Comparison of ENCODE assay signal across 10 mouse cellular contexts in genomic region chr2:6118246-6118645, GRCm38 (mm10). TPM values are rescaled to one million over a fixed set of nuclear protein-coding genes. Genes with fewer than 3 reads are reported as not detected.
DNase-seq lines count a peak whose midpoint lies in the region; ATAC-seq and TF ChIP-seq lines count a peak whose summit lies in the region.
"Had no signal": no experiment of that assay in that cellular context is flagged by ENCODE, and none has a peak within 500 bp of the region (broad histone marks: within the 10 kb centered on the region; RNA-seq: fewer than 3 reads in every experiment).

No protein-coding gene starts in this region.

- no peaks in the 10 kb centered on the region for H3K9me3 ChIP-seq in embryonic facial prominence, embryonic 14.5 days (ENCODE audit: control insufficient read depth, low read length)
- H3K9me3 ChIP-seq in intestine, postnatal 0 days (ENCODE audit: control insufficient read depth), result no peaks in the 10 kb centered on the region
- no peaks in the 10 kb centered on the region for H3K9me3 ChIP-seq in forebrain, embryonic 15.5 days
- H3K9me3 ChIP-seq: G1E; midbrain, embryonic 12.5 days had no signal

- no peak overlapping the region for H3K9ac ChIP-seq in liver, adult 2 months (ENCODE audit: low read depth, low read length)
- H3K9ac ChIP-seq in embryonic facial prominence, embryonic 14.5 days (ENCODE audit: low read depth, low read length), result no peak overlapping the region
- no peak overlapping the region for H3K9ac ChIP-seq in intestine, postnatal 0 days (ENCODE audit: low read depth, low read length)
- no peak overlapping the region for H3K9ac ChIP-seq in forebrain, embryonic 15.5 days (replicated peaks)
- H3K9ac ChIP-seq: midbrain, embryonic 12.5 days had no signal

- no peak for TF ChIP-seq POLR2A in liver, adult 2 months (IDR thresholded peaks at IDR 0.05; ENCODE audit: extremely low read depth, insufficient read depth, low read length)

- WGBS in liver, adult 2 months, result 16% methylated on average over 10 of the region's 10 CpGs
- WGBS in embryonic facial prominence, embryonic 14.5 days, result 80% methylated on average over 9 of the region's 10 CpGs
- 48% methylated on average over 10 of the region's 10 CpGs for WGBS in intestine, postnatal 0 days
- WGBS in forebrain, embryonic 15.5 days, result 79% methylated on average over 10 of the region's 10 CpGs

- no peak overlapping the region for H3K4me2 ChIP-seq in embryonic facial prominence, embryonic 14.5 days (ENCODE audit: low read depth, low read length)
- H3K4me2 ChIP-seq in intestine, postnatal 0 days (replicated peaks; ENCODE audit: low read depth), result peak overlapping the region; percentile 52
- no peak overlapping the region for H3K4me2 ChIP-seq in forebrain, embryonic 15.5 days (replicated peaks)
- H3K4me2 ChIP-seq: midbrain, embryonic 12.5 days had no signal

- TF ChIP-seq CTCF in liver, adult 2 months (IDR thresholded peaks at IDR 0.05; ENCODE audit: low read depth, low read length), result no peak
- TF ChIP-seq CTCF in intestine, postnatal 0 days (IDR thresholded peaks at IDR 0.05; ENCODE audit: low read depth), result no peak

- ATAC-seq in embryonic facial prominence, embryonic 14.5 days (ENCODE audit: low read depth), result peak; percentile 33; the same call in 1 of the 2 replicates
- ATAC-seq in intestine, postnatal 0 days, result peak; percentile 96
- ATAC-seq in megakaryocyte progenitor cell, adult 5-6 weeks (replicated peaks; ENCODE audit: poor library complexity), result peak; percentile 91
- no peak for ATAC-seq in forebrain, embryonic 15.5 days (replicated peaks)

- H3K27me3 ChIP-seq in liver, adult 2 months (ENCODE audit: control insufficient read depth, insufficient read depth, low read length), result no peaks in the 10 kb centered on the region
- no peaks in the 10 kb centered on the region for H3K27me3 ChIP-seq in embryonic facial prominence, embryonic 14.5 days (replicated peaks; ENCODE audit: control insufficient read depth, insufficient read depth, low read length)
- H3K27me3 ChIP-seq in intestine, postnatal 0 days (replicated peaks; ENCODE audit: control insufficient read depth, insufficient read depth, low read length), result no peaks in the 10 kb centered on the region
- H3K27me3 ChIP-seq in forebrain, embryonic 15.5 days, result no peaks in the 10 kb centered on the region
- H3K27me3 ChIP-seq: midbrain, embryonic 12.5 days had no signal

- no peak overlapping the region for H3K4me3 ChIP-seq in liver, adult 2 months (ENCODE audit: insufficient read depth, low read depth, low read length)
- H3K4me3 ChIP-seq in embryonic facial prominence, embryonic 14.5 days (ENCODE audit: low read depth, low read length), result no peak overlapping the region
- no peak overlapping the region for H3K4me3 ChIP-seq in intestine, postnatal 0 days (ENCODE audit: low read depth, low read length)
- no peak overlapping the region for H3K4me3 ChIP-seq in forebrain, embryonic 15.5 days
- H3K4me3 ChIP-seq: midbrain, embryonic 12.5 days had no signal

- peak; percentile 81 for DNase-seq in liver, adult 2 months (ENCODE audit: extremely low read depth, low read depth, low spot score)
- no peak for DNase-seq in liver
- no peak for DNase-seq in embryonic facial prominence, embryonic 14.5 days (ENCODE audit: low spot score)
- DNase-seq in natural killer cell, adult 2 months (ENCODE audit: low spot score in 2 of 2), result no peak
- DNase-seq in thymus, postnatal 0 days (ENCODE audit: low spot score), result no peak

- H3K79me2 ChIP-seq in liver, adult 2 months (ENCODE audit: control insufficient read depth, insufficient read depth, low read length), result peaks cover 30% of the 10 kb centered on the region

- peaks cover 4% of the 10 kb centered on the region for H3K36me3 ChIP-seq in liver, adult 2 months (ENCODE audit: control insufficient read depth, insufficient read depth, low read length)
- no peaks in the 10 kb centered on the region for H3K36me3 ChIP-seq in embryonic facial prominence, embryonic 14.5 days (ENCODE audit: control insufficient read depth, insufficient read depth, low read length)
- no peaks in the 10 kb centered on the region for H3K36me3 ChIP-seq in intestine, postnatal 0 days (ENCODE audit: control insufficient read depth, insufficient read depth)
- no peaks in the 10 kb centered on the region for H3K36me3 ChIP-seq in forebrain, embryonic 15.5 days
- H3K36me3 ChIP-seq: G1E; midbrain, embryonic 12.5 days had no signal

- H3K27ac ChIP-seq in liver, adult 2 months (replicated peaks; ENCODE audit: insufficient read depth, low read depth, low read length), result peak overlapping the region; percentile 12; the same call in 1 of the 2 replicates
- no peak overlapping the region for H3K27ac ChIP-seq in embryonic facial prominence, embryonic 14.5 days (replicated peaks; ENCODE audit: low read depth, low read length)
- peak overlapping the region; percentile 9; the same call in 1 of the 2 replicates for H3K27ac ChIP-seq in intestine, postnatal 0 days (ENCODE audit: low read depth, low read length)
- no peak overlapping the region for H3K27ac ChIP-seq in forebrain, embryonic 15.5 days (replicated peaks)
- H3K27ac ChIP-seq: midbrain, embryonic 12.5 days had no signal

- H3K4me1 ChIP-seq in liver, adult 2 months (ENCODE audit: control insufficient read depth, insufficient read depth, low read length), result peaks cover 12% of the 10 kb centered on the region
- no peaks in the 10 kb centered on the region for H3K4me1 ChIP-seq in embryonic facial prominence, embryonic 14.5 days (ENCODE audit: control insufficient read depth, insufficient read depth, low read length)
- H3K4me1 ChIP-seq in intestine, postnatal 0 days (replicated peaks; ENCODE audit: control insufficient read depth, insufficient read depth, low read length), result 0 out of 2 replicates have a peak, but pooled peaks cover 2% of the 10 kb centered on the region
- H3K4me1 ChIP-seq in forebrain, embryonic 15.5 days, result no peaks in the 10 kb centered on the region
- H3K4me1 ChIP-seq: midbrain, embryonic 12.5 days had no signal

RNA-seq across cellular contexts. Expression of gene Proser2, which starts 11.8 kb away (rescaled TPM):
- total RNA-seq in liver, adult 2 months (2014; rRNA removed), result 8.9 and 10.1 TPM in 2 replicates
- polyA plus RNA-seq in liver, adult 2 months (2012; rRNA removed), result 20.0 and 30.6 TPM in 2 replicates
- polyA plus RNA-seq in embryonic facial prominence, embryonic 14.5 days (2014; fragmentation: Nextera tagmentation; extraction: Ambion mirVana), result 9.9 and 10.8 TPM in 2 replicates
- 9.0 and 10.4 TPM in 2 replicates for polyA plus RNA-seq in intestine, postnatal 0 days (2015; fragmentation: Nextera tagmentation; extraction: Ambion mirVana)
- total RNA-seq in megakaryocyte progenitor cell, adult 5-6 weeks (2015), result 0.15 TPM in 1 of 2 replicates, not detected in the other
- not detected in 2 replicates for total RNA-seq in megakaryocyte progenitor cell, adult 5-6 weeks (2017)
- 2.9 and 3.3 TPM in 2 replicates for polyA plus RNA-seq in thymus, postnatal 0 days (2015; fragmentation: Nextera tagmentation; extraction: Ambion mirVana)
- polyA plus RNA-seq in forebrain, embryonic 15.5 days (2015; fragmentation: Nextera tagmentation; extraction: Ambion mirVana), result 3.3 and 3.6 TPM in 2 replicates
- polyA plus RNA-seq: G1E had no signal

Comparison
In these comparisons a context has a peak if more than half of its experiments do, and no peak if none do; other contexts are left out.
1. H3K27ac ChIP-seq: peak in liver, adult 2 months (single experiment) and intestine, postnatal 0 days (single experiment); none in embryonic facial prominence, embryonic 14.5 days (single experiment) and forebrain, embryonic 15.5 days (single experiment).